Mouse (Mus musculus): Measurements from ENCODE around the gene Pkp4.

- TF ChIP-seq EP300 (IDR thresholded peaks at IDR 0.05; ENCODE audit: low read depth in 1 of 2, low read length in 2 of 2) (no peak), RAD21 (IDR thresholded peaks at IDR 0.05; ENCODE audit: low read depth, low read length) (no peak), CTCF (IDR thresholded peaks at IDR 0.05 in 2 of 3, conservative IDR thresholded peaks at IDR 0.05 in 1 of 3; ENCODE audit: control insufficient read depth in 1 of 3, insufficient read depth in 1 of 3, low read depth in 2 of 3, low read length in 3 of 3, poor library complexity in 1 of 3, severe bottlenecking in 1 of 3) (no peak), TBP (IDR thresholded peaks at IDR 0.05; ENCODE audit: low read depth, low read length) (no peak), ETS1 (IDR thresholded peaks at IDR 0.05; ENCODE audit: low read depth, low read length) (no peak), TCF12 (IDR thresholded peaks at IDR 0.05; ENCODE audit: low read depth, low read length) (no peak), ELF1 (IDR thresholded peaks at IDR 0.05; ENCODE audit: low read depth, low read length) (no peak), CHD2 (IDR thresholded peaks at IDR 0.05; ENCODE audit: low read length) (no peak), ZNF384 (IDR thresholded peaks at IDR 0.05; ENCODE audit: low read depth, low read length) (no peak), POLR2AphosphoS2 (IDR thresholded peaks at IDR 0.05; ENCODE audit: low read length) (no peak), POLR2A (IDR thresholded peaks at IDR 0.05; ENCODE audit: control insufficient read depth in 1 of 2, insufficient read depth in 1 of 2, low read depth in 1 of 2, low read length in 2 of 2, poor library complexity in 1 of 2) (no peak), USF1 (IDR thresholded peaks at IDR 0.05; ENCODE audit: low read depth, low read length) (no peak), NELFE (IDR thresholded peaks at IDR 0.05; ENCODE audit: low read depth, low read length) (no peak)
Measured at GRCm38 (mm10) chr2:59359760-59360342, 199.2 kb downstream of the Pkp4 start.
